Mouse (Mus musculus): Measurements from ENCODE around the gene Epha4. TPM values are rescaled to one million over a fixed set of nuclear protein-coding genes. Genes with fewer than 3 reads are reported as not detected.

Epha4 gene
- 3.8 and 6.9 TPM in 2 replicates for polyA plus RNA-seq (2012; rRNA removed)

GRCm38 (mm10) chr1:77514963-77515650 lies at the start of gene Epha4:
Gene Epha4, minus strand, starts transcription at chr1:77515088.

